Mouse (Mus musculus) intestine, postnatal 0 days (tissue): Measurements from ENCODE around the gene Ddx6. TPM values are rescaled to one million over a fixed set of nuclear protein-coding genes. Genes with fewer than 3 reads are reported as not detected.

Experiments
- ATAC-seq: fragments of 200-750 bp; cut with Nextera tagmentation; 2 replicates; pipeline ENCODE4 v1.8.0; 2017; ENCODE audit warnings: mild to moderate bottlenecking, moderate TSS enrichment, moderate library complexity
- H3K27ac ChIP-seq: fragments of 300-500 bp; sonication (generic); 2 replicates; pipeline ENCODE4 v1.5.1; 2014; ENCODE audit warnings: mild to moderate bottlenecking, low read depth, low read length, moderate library complexity
- H3K27me3 ChIP-seq: fragments of 300-500 bp; sonication (generic); replicated peaks from 2 replicates; pipeline ENCODE4 v1.6.1; 2014; ENCODE audit warnings: low read length, mixed read lengths; ENCODE audit not compliant: control insufficient read depth, insufficient read depth
- H3K36me3 ChIP-seq: fragments of 300-500 bp; sonication (generic); 2 replicates; pipeline ENCODE4 v1.6.1; 2014; ENCODE audit warnings: mild to moderate bottlenecking, moderate library complexity; ENCODE audit not compliant: control insufficient read depth, insufficient read depth
- H3K4me1 ChIP-seq: fragments of 300-500 bp; sonication (generic); replicated peaks from 2 replicates; pipeline ENCODE4 v1.6.1; 2014; ENCODE audit warnings: antibody characterized with exemption, low read length, mixed read lengths; ENCODE audit not compliant: control insufficient read depth, insufficient read depth
- H3K4me2 ChIP-seq: fragments of 300-500 bp; sonication (generic); replicated peaks from 2 replicates; pipeline ENCODE4 v1.6.1; 2014; ENCODE audit warnings: low read depth, mild to moderate bottlenecking, moderate library complexity
- H3K4me3 ChIP-seq: fragments of 300-500 bp; sonication (generic); 2 replicates; pipeline ENCODE4 v1.5.1; 2014; ENCODE audit warnings: low read depth, low read length
- H3K9ac ChIP-seq: fragments of 300-500 bp; sonication (generic); 2 replicates; pipeline ENCODE4 v1.6.1; 2014; ENCODE audit warnings: mild to moderate bottlenecking, low read depth, low read length
- H3K9me3 ChIP-seq: fragments of 300-500 bp; sonication (generic); 2 replicates; pipeline ENCODE4 v1.6.1; 2016; ENCODE audit warnings: mixed run types; ENCODE audit not compliant: control insufficient read depth
- CTCF ChIP-seq: sonication (generic); IDR thresholded peaks from 2 replicates; pipeline ENCODE4 v1.5.1; 2016; ENCODE audit warnings: low read depth, mild to moderate bottlenecking, control low read depth, antibody characterized with exemption, moderate library complexity
- WGBS: fragments of 180-500 bp; shearing (Covaris S2); extraction: QIAGEN DNeasy Blood & Tissue Kit; methylation state at CpG from one replicate; pipeline ENCODE4 v1.1.7; 2014; 5-methylcytosine and 5-hydroxymethylcytosine counted together
- polyA plus RNA-seq: library from polyadenylated mRNA; unstranded; fragments of >200 nt; fragmentation: Nextera tagmentation; extraction: Ambion mirVana; gene quantifications from 2 replicates; pipeline ENCODE4 v1.2.1, GENCODE M21; 2015

Ddx6 gene
- polyA plus RNA-seq, 1 experiment from 2014 or later: 7.3 TPM

DNA sequence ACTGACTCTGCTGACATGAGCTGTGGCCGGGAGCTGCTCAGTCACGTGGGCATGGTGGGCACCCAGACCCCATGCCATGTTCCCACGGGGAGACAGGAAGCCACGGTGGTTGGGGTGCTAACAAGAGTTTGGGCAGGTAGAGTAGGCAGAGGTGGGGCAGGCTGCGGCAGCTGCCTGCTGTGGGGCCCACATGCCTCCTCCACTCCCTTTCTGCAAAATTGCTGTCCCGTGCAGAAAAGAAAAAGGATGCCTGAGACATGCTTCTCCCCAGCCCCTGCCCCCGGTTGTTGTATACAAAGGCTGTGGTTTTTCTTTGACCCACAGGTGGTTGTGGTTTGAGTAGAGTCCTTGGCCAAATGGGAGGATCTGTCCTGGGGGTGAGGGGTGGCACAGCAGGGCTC, 44.2 kb downstream of the Ddx6 start:
- TF ChIP-seq CTCF: no peak
- H3K9me3 ChIP-seq: no peaks in the 10 kb centered on the region
- no peaks in the 10 kb centered on the region for H3K36me3 ChIP-seq
- no peak overlapping the region for H3K4me2 ChIP-seq
- H3K4me1 ChIP-seq: no peaks in the 10 kb centered on the region
- WGBS: 72% methylated on average over 7 of the region's 7 CpGs
- no peak for ATAC-seq
- no peaks in the 10 kb centered on the region for H3K27me3 ChIP-seq
- no peak overlapping the region for H3K27ac ChIP-seq
- H3K4me3 ChIP-seq: no peak overlapping the region
- H3K9ac ChIP-seq: no peak overlapping the region

DNA sequence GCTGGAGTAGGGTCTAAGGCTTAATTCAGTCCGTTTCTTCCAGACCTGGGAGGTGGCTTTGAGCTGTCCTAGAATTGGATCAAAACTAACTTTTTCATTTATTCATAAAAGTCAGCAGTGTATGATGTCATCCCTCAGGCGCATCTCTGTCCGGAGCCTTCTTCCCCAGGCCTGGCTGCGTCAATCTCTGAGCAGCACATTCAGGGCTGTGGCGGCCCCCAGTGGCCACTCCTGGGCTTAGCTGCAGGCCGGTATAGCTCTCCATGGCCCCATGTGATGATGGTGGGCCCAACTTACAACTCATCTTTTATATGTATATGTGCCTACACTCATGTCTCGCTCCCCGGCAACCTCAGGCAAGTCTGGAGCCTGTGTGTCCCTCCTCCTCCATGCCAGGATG, 47.3 kb downstream of the Ddx6 start:
- Histone ChIP-seq H3K4me3 (no peak overlapping the region), H3K9me3 (no peaks in the 10 kb centered on the region)
- peak; percentile 42 for ATAC-seq

DNA sequence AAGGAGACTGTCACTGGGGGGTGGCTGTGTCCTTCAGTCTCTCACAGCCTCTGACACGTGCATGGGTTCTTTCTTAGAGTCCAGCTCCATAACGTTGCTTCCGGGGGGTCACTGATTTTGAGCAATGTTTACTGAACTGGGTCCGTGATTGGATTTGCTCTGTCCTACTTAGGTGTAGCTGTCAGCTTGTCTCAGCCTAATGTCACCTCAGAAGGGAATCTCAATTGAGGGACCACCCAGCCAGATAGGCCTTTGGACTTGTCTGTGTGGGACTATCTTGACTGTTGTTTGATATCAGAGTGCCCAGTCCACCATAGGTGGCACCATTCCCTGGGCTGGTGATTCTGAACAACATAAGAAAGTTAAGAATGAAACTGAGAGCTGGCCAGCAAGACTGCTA, 49.2 kb downstream of the Ddx6 start:
- H3K27me3 ChIP-seq: no peaks in the 10 kb centered on the region
- no peak for TF ChIP-seq CTCF
- no peak overlapping the region for H3K4me2 ChIP-seq
- no peaks in the 10 kb centered on the region for H3K9me3 ChIP-seq
- H3K27ac ChIP-seq: no peak overlapping the region
- no peak overlapping the region for H3K9ac ChIP-seq
- no peaks in the 10 kb centered on the region for H3K4me1 ChIP-seq
- no peak for ATAC-seq
- WGBS: 70% methylated on average over 4 of the region's 4 CpGs
- H3K36me3 ChIP-seq: no peaks in the 10 kb centered on the region
- H3K4me3 ChIP-seq: no peak overlapping the region

More for the DNA sequence above, 47.3 kb downstream of the Ddx6 start:
- WGBS: 15% methylated on average over 8 of the region's 8 CpGs
- Histone ChIP-seq H3K4me1 (no peaks in the 10 kb centered on the region), H3K9ac (no peak overlapping the region), H3K27ac (no peak overlapping the region), H3K27me3 (no peaks in the 10 kb centered on the region), H3K4me2 (no peak overlapping the region), H3K36me3 (no peaks in the 10 kb centered on the region)
- TF ChIP-seq CTCF: peak; percentile 93

DNA sequence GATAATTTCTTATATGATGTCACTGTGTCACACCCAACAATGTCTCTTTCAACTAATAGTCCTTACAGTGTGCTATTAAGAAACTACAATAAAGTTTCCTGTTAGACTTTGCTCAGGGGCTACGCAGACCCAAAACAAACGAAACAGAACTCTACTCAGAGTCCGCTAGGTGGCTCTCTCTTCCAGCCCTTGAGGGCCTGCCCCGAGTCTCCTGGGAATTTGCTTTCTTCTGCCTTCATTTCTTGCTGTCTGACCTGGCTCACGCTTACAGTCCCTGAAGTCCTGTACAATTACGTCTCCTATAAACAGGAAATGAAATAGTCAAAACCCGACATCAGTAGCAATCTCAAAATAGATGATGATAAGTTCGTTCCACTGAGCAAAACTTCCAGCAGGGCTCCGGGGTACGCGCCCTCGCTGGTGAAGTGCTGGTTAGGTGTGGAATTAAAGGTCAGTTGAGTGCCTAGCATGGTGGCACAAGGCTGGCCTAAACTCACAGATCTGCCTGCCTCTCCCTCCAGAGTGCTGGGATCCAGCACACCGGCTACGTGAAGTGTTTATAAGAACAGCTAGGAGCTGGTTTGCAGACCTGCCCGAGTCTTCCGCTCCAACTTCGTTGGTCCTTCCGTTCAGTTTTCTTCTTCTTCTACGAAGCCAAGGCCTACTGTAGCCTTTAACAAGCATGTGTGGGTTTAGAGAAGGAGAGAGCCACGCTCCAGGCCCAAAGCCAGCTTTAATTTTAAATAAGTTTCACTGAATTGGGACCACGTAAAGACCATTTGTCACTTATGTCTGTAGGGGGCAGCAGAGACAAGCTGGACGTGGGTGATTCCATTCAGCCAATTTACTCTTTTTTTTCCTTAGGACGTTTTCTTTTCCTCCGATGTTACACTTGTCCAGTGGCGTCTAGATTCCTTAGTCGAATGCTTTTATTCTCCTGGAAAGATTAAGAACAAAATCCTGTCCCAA, 50.7 kb downstream of the Ddx6 start:
- WGBS: 19% methylated on average over 26 of the region's 26 CpGs
- H3K4me1 ChIP-seq: no peaks in the 10 kb centered on the region
- H3K4me2 ChIP-seq: peak overlapping the region; percentile 65
- H3K9ac ChIP-seq: no peak overlapping the region
- H3K27ac ChIP-seq: no peak overlapping the region
- peak overlapping the region; percentile 25 for H3K4me3 ChIP-seq
- no peaks in the 10 kb centered on the region for H3K9me3 ChIP-seq
- peak; percentile 81 for ATAC-seq
- peak; percentile 90 for TF ChIP-seq CTCF
- H3K36me3 ChIP-seq: no peaks in the 10 kb centered on the region
- no peaks in the 10 kb centered on the region for H3K27me3 ChIP-seq

DNA sequence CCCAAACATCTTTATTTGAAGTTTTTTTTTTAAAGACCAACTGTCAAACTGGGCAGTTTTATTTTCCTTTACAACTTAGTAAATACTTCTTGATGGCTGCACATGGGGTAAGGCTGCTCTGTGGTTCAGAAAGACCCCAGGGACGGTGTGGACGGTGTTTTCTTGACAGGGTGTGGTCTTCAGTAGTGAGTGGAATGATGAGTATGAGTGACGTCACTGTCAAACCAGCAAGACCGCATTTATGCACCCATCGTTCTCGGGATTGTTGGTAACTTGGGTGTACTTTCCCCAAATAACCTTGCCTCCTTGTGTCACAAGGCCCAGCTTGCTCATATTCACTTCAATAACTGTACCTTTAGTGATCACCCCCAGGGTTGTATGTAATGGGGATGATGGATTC, 59.0 kb downstream of the Ddx6 start:
- Histone ChIP-seq H3K4me2 (no peak overlapping the region), H3K27ac (no peak overlapping the region), H3K9me3 (no peaks in the 10 kb centered on the region), H3K4me1 (no peaks in the 10 kb centered on the region), H3K36me3 (no peaks in the 10 kb centered on the region), H3K4me3 (no peak overlapping the region), H3K27me3 (no peaks in the 10 kb centered on the region), H3K9ac (no peak overlapping the region)
- no peak for TF ChIP-seq CTCF
- no peak for ATAC-seq
- 77% methylated on average over 6 of the region's 6 CpGs for WGBS

DNA sequence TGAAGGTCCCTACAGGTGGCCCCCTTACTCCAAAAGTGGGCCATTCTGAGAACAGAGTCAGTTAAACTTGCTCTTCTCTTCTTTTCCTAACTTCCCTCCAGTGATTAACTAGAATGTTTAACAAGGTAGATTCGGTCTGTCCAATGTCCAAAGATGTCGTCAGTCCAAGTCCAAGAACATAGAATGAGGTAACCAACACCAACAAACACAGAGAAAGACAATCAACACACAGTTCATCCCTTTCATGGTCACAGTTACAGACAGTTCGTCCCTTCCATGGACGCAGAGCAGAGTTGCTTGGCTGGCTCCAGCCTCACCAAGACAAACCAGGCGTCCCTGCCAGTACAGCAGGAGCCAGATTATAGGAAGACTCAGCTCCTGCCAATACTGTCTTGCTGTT, 66.7 kb downstream of the Ddx6 start:
- WGBS: 85% methylated on average over 5 of the region's 5 CpGs
- Histone ChIP-seq H3K9me3 (no peaks in the 10 kb centered on the region), H3K27me3 (no peaks in the 10 kb centered on the region), H3K27ac (no peak overlapping the region), H3K9ac (no peak overlapping the region), H3K4me1 (0 out of 2 replicates have a peak, but pooled peaks cover 2% of the 10 kb centered on the region), H3K4me3 (no peak overlapping the region), H3K36me3 (no peaks in the 10 kb centered on the region), H3K4me2 (no peak overlapping the region)
- no peak for TF ChIP-seq CTCF
- no peak for ATAC-seq
